Mouse (Mus musculus) adrenal gland, adult 18-20 months (tissue): ENCODE data around the gene 2210011C24Rik. TPM values are rescaled to one million over a fixed set of nuclear protein-coding genes. Genes with fewer than 3 reads are reported as not detected.
"Not testable (repeated sequence)": the region's sequence is repeated elsewhere in the genome, so short reads cannot be mapped to it uniquely, and the experiment has no call there.

Source experiments
- DNase-seq, 2 experiments: peaks; one replicate each; pipeline ENCODE4 v3.0.0; 2021 to 2022; ENCODE audit warnings: low spot score in 2 of 2
- total RNA-seq, 2 experiments: library from RNA; stranded (reverse); gene quantifications; 1 replicate in 1 of 2; 2 replicates in 1 of 2; pipeline ENCODE4 v1.2.3; 2021

2210011C24Rik gene
- total RNA-seq, 2 experiments from 2014 or later = not detected

DNA sequence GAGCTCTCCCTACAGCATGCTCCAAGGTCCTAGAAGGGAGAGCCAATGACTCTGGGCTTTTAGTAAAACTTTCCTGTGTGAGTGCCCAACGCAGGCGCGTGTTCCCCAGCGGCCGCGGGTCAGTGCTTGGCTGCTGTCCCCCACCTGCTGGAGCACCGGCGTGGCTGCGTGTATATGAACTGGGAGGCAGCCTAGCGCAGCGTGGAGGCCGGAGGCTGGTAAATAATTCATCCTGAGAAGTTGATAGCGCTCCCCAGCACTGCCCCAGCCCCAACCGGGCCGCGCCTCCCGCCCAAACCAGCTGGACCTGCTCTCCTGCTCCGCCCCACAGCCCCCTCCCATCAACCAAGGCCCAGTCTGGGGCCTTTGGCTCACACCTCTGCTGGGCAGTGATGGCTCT is 9.1 kb upstream of the 2210011C24Rik start, which contains the start of gene Palm3:
TSS of gene Palm3 (plus strand) at position 376 of the 400 bp plus-strand sequence.
- DNase-seq = no peak

DNA sequence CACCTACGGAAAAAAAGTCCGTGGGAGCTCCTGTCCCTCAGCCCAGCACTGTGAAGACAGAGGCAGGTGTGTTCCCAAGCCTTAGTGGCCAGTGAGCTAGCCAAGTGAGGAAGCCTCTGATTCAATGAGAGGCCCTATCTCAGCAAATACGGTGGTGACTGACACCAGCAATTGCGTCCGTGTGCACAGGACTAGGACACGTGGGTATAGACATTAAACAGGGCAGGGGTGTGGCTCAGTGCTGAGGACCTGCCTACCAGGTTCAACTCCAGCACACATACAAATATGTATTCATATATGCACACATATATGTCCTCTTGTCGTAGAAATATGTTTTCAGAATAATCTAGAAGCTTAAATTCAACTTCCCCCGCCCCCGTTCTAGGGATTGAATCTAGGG is 7.8 kb upstream of the 2210011C24Rik start:
- DNase-seq = no peak

DNA sequence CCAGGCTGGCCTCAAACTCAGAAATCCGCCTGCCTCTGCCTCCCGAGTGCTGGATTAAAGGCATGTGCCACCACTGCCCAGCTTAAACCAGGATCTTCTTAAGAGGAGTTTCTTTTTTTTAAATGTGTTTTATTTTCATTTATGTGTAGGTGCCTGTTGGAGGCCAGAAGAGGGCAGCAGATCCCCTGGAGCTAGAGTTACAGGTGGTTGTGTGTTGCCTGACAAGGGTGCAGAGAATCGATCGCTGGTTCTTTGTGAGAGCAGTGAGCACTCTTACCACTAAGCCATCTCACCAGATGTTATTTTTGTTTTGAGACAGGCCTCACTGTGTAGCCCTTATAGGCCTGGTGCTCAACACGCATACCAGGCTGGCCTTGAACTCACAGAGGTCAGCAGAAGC is 3.9 kb upstream of the 2210011C24Rik start:
- no peak for DNase-seq

DNA sequence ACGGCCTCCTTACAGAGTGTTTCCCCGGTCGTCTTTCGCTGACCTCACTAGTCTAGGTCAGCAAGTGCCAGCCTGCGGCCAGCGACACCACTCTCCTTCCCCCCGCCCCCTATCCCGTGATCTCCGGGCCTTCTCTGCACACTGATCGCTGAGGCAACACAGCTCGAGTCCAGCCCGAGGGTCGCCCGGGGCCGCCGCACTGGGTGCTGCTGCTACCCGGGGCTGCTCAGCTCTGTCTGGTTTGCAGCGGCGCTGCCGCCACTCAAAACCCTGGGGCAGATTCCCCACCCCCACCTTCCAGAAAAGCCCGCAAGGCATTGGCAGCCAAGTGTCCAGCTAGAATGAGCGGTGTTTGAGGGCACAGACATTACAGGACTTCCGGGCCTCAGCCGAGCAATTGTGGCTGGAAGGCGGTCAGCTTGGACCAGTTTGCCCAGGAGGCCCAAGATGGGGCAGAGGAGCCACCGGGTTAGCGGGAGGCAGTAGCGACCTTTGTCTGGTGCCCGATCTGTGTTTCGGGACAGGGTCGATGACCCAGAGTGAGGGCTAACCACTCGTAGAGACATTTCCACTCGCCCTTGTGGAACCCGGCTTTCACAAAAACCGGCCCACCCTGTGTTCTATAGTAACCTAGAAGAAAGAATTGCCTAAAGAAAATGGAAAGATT is 661 bp upstream of the 2210011C24Rik start:
- DNase-seq = no peak

DNA sequence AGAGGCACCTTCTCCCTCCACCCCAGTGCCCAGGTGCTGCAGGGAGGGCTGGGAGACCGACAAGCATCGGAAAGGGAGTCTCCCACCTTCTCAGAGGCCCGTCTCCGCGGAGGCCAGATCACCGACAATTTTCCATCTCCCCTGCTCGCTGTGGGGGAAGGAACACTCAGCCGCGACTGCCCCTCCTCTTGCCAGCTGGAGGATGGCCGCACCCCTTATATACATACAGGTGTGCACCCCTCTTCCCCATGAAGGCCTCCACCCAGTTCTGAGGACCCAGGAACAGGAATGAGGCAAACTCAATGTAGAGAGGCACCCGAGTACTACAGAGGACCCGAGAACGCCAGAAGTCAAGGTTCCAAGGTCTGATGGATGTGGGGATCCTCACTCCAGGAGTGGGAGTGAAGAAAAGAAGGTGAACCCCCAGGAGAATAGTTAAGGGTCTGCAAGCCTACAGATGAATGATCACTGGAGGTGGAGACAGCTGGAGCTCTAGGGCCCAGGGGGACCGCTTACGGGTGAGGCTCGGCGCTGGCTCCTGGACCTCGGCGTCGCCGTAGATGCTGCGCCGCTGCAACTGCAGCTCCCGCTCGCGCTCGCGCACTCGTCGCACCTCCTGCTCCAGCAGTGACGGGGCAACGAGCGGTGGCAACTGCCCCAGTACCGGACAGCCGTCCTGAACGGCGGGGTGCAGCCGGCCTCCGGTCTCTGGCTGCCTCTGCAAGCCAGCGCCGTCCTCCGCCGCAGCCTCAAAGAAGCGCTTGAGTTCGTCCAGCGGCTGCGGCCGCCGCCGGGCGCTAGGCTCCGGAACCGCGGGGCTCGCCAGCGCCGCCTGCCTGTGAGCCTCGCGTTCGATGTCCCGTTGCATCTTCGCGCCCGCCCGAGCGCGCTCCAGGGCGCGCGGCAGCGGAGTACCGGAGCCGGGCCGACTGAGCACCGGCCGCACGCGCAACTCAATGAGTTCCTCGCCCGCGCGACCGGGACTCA is 1.1 kb downstream of the 2210011C24Rik start:
- peak; percentile 79 to 84 for DNase-seq

DNA sequence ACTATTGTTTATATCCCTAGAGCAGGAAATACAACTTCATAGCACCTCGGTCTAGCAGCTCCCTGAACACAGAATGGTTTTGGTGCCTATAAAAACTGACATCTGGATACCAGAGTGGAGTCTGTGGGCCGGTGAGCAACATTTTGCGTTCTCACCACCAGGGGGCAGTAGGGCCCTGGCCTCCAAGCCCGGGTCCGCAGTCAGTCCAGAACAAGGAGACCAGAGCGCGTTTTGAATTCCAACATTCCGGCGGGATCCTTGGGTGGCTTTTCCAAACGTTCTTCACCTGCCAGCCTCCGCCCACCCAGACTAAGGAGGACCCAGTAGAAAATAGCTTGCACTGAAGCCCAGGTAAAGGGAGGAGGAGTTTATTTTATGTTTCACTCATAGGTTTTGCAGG is 2.1 kb downstream of the 2210011C24Rik start:
- peak; percentile 87 to 89 for DNase-seq

DNA sequence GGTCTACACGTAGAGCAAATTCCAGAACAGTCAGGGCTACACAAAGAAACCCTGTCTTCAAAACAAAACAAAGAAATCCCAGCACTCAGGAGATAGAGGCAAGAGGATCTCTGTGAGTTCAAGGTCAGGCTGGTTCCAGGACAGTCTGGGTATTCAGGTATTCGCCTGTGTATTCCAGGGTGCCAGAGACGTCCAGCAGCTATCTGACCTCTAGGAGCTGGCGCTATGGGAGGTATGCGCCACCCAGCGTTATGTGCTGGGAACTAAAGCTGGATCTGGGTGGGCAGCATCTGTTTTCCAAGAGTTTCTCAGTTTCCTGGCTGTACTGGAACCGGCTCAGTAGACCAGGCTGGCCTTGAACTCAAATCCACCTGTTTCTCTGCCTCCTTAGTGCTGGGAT is 3.6 kb downstream of the 2210011C24Rik start:
- DNase-seq = no peak

DNA sequence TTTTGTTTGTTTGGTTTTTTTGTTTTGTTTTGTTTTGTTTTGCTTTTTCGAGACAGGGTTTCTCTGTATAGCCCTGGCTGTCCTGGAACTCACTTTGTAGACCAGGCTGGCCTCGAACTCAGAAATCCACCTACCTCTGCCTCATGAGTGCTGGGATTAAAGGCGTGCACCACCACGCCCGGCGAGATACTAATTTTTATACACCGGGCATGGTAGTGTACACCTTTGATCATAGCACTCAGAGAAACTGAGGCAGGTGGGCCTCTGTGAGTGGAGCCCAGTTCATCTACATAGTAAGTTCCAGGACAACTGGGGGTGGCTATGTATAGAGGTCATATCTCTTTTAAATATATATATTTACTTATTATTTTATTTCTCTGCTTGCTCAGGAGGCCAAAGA is 6.5 kb downstream of the 2210011C24Rik start:
- not testable (repeated sequence) for DNase-seq

DNA sequence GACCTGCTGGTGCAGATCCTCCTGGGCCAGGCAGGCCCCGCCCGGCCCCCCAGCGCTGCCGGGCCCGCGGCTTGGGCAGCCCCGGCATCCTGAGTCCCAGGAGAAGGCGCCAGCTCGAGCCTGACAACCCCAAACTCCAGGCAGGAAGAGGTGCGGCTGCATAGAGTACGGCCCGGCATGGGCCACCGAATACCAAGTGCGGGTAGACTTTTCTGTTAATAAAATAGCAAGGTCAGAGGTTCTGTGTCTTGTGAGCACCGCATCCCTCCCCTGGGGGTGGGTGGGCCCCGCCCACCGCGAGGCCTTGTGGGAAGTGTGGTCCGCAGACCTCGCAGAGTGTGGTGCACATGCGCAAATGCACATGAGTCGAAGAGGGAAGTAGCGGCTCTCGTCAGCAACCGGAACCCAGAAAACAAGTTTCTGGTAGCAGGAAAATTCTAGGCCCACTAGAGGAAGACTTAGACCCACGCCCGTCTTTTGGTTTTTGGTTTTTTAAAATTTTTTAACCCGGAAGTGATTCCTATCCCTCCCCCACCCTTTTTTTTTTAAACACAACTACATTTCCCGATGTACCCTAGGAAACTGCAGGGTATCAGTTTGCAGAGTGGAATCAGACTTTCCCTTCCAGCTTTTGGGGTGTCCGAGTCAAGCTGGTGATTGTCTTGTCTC is 7.3 kb downstream of the 2210011C24Rik start:
- DNase-seq = peak; percentile 89 to 94

DNA sequence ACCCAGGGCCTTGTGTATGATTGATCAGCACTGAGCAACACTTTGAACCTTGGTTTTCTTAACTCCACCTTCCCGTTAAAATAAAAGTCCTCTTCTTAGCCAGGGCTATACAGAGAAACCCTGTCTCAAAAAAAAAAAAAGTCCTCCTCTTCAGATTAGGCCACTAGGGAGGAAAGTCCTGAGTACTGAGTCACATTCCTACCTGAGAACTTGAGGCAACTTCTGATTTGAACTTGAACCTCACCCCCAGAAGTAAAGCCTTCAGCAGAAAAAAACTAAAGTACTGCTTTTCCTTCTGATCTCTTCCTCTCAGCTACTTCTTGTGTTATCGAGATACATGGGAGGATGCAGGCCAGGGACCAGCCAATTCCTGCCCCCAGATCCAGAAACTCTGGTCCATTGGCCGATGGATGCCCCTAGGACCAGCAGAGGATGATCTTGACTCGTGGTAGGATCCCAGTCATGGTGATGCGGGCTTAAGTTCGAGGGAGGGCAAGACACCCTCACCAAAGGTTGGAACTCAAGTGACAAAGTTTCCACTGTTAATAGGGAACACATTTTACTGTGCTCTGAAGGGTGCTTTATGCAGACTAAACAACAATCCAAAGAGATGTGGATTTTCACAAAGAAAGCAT is 8.2 kb downstream of the 2210011C24Rik start:
- no peak for DNase-seq

DNA sequence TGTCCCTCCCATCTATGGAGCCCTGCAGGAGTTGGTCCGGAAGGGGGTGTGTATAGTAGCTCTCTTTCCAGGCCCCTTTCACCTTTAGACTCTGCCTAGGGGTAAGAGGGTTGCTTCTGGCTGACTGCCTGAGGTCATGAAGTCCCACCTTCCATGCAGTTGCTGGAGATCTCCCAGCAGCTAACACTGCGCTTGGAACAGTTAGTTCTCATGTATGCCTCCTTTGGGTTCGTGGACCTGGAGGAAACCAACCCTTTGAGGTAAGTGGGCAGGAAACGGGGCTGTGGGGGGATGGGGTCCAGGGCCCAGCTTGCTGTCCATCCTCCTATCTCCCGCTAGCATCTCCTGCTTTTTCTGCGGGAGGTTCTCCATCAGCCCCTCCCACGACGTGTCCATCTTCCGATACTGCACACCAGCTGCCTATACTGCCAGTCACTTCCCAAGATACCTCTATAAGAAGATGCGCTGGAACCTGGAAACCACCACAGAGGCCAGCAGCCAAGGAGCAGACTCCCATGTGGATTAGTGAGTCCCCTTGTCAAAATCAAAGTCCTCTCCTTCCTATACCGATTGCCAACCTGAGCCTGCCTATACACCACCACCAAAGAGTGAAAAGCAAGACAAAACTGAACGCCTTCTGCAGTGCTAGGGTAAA is 8.9 kb downstream of the 2210011C24Rik start:
- DNase-seq = no peak

DNA sequence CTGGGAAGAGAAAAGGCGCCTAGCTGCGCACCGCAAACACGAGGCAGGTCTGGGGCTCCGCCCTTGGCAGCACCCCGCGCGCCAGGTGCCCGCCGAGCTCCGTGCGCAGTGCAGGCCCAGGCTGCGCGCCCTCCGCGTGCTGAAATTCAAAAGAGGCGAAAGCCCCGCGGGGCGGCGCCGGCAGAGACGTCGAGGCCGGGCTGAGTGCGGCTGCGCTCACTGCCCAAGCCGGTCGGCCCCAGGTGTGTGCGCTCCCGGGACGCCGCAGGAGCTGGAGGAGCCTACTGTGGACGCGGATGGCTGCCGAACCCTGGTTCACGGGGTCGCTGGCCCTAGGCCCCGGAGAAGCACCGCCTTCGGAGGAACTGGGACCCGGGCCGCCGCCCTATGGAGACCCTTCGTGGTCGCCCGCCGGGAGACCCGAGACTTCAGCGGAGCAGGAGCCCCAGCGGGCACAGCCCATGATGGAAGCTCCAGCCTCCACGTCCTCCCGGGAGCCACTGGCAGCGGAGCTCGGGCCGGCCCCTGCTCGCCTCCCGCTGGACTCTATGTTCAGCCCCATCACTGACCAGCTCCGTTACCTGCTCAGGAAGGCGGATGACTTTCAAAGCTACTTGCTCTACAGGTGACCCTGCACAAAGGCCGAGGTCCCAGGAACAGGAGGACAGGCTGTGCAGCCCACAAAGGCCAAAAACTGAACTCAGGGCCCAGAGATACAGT is 10.5 kb downstream of the 2210011C24Rik start, which contains the start of gene 1700067K01Rik:
TSS of gene 1700067K01Rik (plus strand) at position 222 of the 720 bp plus-strand sequence.
- no peak for DNase-seq

DNA sequence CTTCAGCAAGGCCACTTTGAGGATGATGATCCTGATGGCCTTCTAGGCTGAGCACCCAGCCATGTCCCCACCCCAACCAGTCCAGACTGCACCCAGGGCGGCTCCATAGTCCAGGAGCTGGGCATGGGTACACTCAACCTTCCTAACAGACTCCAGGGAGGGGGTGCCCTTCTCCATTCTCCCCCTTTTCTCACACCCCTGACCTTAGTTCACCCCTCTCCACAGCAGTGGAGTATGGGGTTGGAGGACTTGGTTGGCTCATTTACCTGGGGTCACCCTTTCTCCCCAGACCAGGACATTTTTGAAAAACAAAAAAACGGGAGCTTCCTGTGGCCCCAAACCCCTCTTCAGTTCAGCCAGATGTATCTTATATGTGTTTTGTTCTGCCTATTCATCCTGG is 12.1 kb downstream of the 2210011C24Rik start:
- no peak for DNase-seq

DNA sequence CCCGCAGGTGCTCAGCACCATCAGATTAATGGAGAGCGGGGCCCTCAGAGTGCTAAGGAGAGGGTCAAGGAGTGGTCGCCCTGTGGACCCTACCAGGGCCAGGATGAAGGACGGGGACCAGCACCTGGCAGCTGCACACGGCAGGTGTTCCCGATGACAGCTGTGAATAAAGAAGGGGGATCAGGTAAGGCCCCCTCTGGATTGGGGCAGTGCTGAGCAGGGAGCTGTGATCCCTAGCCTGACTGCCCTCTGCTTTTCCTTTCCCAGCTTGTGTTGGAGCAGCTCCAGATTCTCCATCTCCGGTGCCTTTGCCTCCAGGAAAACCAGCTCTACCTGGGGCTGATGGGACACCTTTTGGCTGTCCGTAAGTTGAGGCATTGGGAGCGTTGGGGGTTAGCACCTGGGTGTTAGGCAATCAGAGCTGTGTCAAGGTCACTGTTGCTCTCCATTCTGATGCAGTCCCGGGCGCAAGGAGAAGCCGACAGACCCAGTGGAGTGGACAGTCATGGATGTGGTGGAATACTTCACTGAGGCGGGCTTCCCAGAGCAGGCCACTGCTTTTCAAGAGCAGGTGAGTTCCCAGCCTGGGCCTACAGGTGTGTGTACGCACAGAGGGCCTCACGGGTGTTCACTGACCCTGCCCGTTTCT is 12.8 kb downstream of the 2210011C24Rik start:
- no peak for DNase-seq

DNA sequence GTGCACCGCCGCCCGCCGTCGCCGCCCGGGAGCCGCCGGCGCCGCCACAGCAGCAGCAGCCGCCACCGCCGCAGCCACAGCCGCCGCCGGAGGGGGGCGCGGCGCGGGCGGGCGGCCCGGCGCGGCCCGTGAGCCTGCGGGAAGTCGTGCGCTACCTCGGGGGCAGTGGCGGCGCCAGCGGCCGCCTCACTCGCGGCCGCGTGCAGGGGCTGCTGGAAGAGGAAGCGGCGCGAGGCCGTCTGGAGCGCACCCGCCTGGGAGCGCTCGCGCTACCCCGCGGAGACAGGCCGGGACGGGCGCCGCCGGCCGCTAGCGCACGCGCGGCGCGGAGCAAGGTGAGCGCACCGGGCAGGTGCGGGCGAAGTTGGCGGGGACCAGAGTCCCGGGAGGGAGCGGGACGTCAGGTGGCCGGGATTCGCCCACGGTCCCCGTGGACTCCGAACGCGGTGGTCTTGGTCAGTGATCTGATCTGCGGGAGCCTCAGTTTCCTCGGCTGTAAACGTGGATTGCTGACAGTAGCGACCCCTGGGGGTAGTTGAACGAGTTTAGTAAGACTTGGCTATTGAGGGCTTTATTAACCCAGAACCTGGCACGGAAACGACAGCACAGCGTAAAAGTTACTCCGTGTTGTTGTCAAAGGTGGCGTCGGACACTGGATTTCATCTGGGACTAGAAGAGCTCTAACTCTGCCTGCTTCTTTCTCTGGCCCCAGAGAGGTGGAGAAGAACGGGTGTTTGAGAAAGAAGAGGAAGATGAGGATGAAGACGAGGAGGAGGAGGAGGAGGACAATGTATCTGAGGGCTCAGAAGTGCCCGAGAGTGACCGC is 13.5 kb downstream of the 2210011C24Rik start:
- peak; percentile 56 to 61 for DNase-seq

DNA sequence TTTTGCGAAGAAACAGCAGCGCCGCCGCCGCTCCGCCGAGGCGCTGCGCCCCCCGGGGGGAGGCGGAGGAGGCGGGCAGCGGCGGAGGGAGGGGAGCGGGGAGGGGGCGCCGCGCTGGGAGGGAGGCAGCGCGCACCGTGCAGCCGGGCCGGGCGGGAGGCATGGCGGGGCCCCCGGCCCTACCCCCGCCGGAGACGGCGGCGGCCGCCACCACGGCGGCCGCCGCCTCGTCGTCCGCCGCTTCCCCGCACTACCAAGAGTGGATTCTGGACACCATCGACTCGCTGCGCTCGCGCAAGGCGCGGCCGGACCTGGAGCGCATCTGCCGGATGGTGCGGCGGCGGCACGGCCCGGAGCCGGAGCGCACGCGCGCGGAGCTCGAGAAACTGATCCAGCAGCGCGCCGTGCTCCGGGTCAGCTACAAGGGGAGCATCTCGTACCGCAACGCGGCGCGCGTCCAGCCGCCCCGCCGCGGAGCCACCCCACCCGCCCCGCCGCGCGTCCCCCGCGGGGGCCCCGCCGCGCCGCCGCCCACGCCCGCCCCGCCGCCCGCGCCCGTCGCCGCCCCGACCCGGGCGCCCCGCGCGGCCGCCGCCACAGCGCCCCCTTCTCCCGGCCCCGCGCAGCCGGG is 14.3 kb downstream of the 2210011C24Rik start, which contains the start of gene Samd1:
TSS of gene Samd1 (plus strand) at position 162 of the 631 bp plus-strand sequence.
- DNase-seq = peak; percentile 47 to 64
